Mouse (Mus musculus) heart, embryonic 11.5 days (tissue): ENCODE measurements around the gene Olfr1425. TPM values are rescaled to one million over a fixed set of nuclear protein-coding genes. Genes with fewer than 3 reads are reported as not detected.

Source experiments
- polyA plus RNA-seq: library from polyadenylated mRNA; unstranded; fragments of >200 nt; fragmentation: Nextera tagmentation; extraction: Ambion mirVana; gene quantifications from 2 replicates; pipeline ENCODE4 v1.2.1, GENCODE M21; 2014

The Olfr1425 gene
- polyA plus RNA-seq, 1 experiment from 2014 or later = not detected

Other genes starting within 250 kb of the Olfr1425 start
- gene Olfr1417, start 238.5 kb downstream of the Olfr1425 start, polyA plus RNA-seq = 0.15 TPM in 1 of 2 replicates, not detected in the other
- not detected in 2 replicates for gene Olfr1418, start 216.7 kb downstream of the Olfr1425 start, polyA plus RNA-seq
- gene Olfr1419, start 202.6 kb downstream of the Olfr1425 start, polyA plus RNA-seq = not detected in 2 replicates
- gene Olfr1420, start 191.2 kb downstream of the Olfr1425 start, polyA plus RNA-seq = 0.29 TPM in 1 of 2 replicates, not detected in the other
- 22.9 and 23.3 TPM in 2 replicates for gene Patl1, start 165.3 kb downstream of the Olfr1425 start, polyA plus RNA-seq
- 8.6 and 11.8 TPM in 2 replicates for gene Osbp, start 111.8 kb downstream of the Olfr1425 start, polyA plus RNA-seq
- gene Olfr1423, start 36.4 kb downstream of the Olfr1425 start, polyA plus RNA-seq = not detected in 2 replicates
- gene Olfr1424, start 15.0 kb downstream of the Olfr1425 start, polyA plus RNA-seq = not detected in 2 replicates
- not detected in 2 replicates for gene Olfr1426, start 14.3 kb upstream of the Olfr1425 start, polyA plus RNA-seq
- not detected in 2 replicates for gene Olfr1427, start 25.6 kb upstream of the Olfr1425 start, polyA plus RNA-seq
- gene Olfr1428, start 38.2 kb upstream of the Olfr1425 start, polyA plus RNA-seq = not detected in 2 replicates
- not detected in 2 replicates for gene Olfr76, start 45.5 kb upstream of the Olfr1425 start, polyA plus RNA-seq
- not detected in 2 replicates for gene Olfr1555-ps1, start 92.4 kb upstream of the Olfr1425 start, polyA plus RNA-seq
- gene Olfr1431, start 122.9 kb upstream of the Olfr1425 start, polyA plus RNA-seq = not detected in 2 replicates
- gene Olfr1432, start 154.9 kb upstream of the Olfr1425 start, polyA plus RNA-seq = not detected in 2 replicates
- not detected in 2 replicates for gene Olfr262, start 163.9 kb upstream of the Olfr1425 start, polyA plus RNA-seq
- not detected in 2 replicates for gene Olfr235, start 183.3 kb upstream of the Olfr1425 start, polyA plus RNA-seq
- gene Olfr1434, start 202.1 kb upstream of the Olfr1425 start, polyA plus RNA-seq = not detected in 2 replicates
- not detected in 2 replicates for gene Olfr1436, start 221.4 kb upstream of the Olfr1425 start, polyA plus RNA-seq
- gene Olfr1437, start 247.4 kb upstream of the Olfr1425 start, polyA plus RNA-seq = not detected in 2 replicates